Mouse (Mus musculus) midbrain, embryonic 13.5 days (tissue): ENCODE measurements around the gene Olfr311. TPM values are rescaled to one million over a fixed set of nuclear protein-coding genes. Genes with fewer than 3 reads are reported as not detected.
"Not testable (repeated sequence)": the region's sequence is repeated elsewhere in the genome, so short reads cannot be mapped to it uniquely, and the experiment has no call there.

ENCODE experiments used
- ATAC-seq: fragments of 200-750 bp; cut with Nextera tagmentation; 2 replicates; pipeline ENCODE4 v1.8.0; 2017; ENCODE audit warnings: mild to moderate bottlenecking, moderate TSS enrichment, moderate library complexity
- H3K27ac ChIP-seq: fragments of 300-500 bp; sonication (generic); 2 replicates; pipeline ENCODE4 v1.5.1; 2015; ENCODE audit warnings: inconsistent platforms, mild to moderate bottlenecking, moderate library complexity
- H3K27me3 ChIP-seq: fragments of 300-500 bp; sonication (generic); 2 replicates; pipeline ENCODE4 v1.6.1; 2015; ENCODE audit warnings: mild to moderate bottlenecking, inconsistent platforms
- H3K36me3 ChIP-seq: fragments of 300-500 bp; sonication (generic); 2 replicates; pipeline ENCODE4 v1.6.1; 2015; ENCODE audit warnings: mild to moderate bottlenecking, inconsistent platforms
- H3K4me1 ChIP-seq: fragments of 300-500 bp; sonication (generic); replicated peaks from 2 replicates; pipeline ENCODE4 v1.6.1; 2015; ENCODE audit warnings: inconsistent platforms
- H3K4me2 ChIP-seq: fragments of 300-500 bp; sonication (generic); replicated peaks from 2 replicates; pipeline ENCODE4 v1.6.1; 2015; ENCODE audit warnings: moderate library complexity, mild to moderate bottlenecking, inconsistent platforms
- H3K4me3 ChIP-seq: fragments of 300-500 bp; sonication (generic); replicated peaks from 2 replicates; pipeline ENCODE4 v1.5.1; 2015; ENCODE audit warnings: mild to moderate bottlenecking, inconsistent platforms
- H3K9ac ChIP-seq: fragments of 300-500 bp; sonication (generic); replicated peaks from 2 replicates; pipeline ENCODE4 v1.6.1; 2015; ENCODE audit warnings: mild to moderate bottlenecking, inconsistent platforms
- H3K9me3 ChIP-seq: fragments of 300-500 bp; sonication (generic); 2 replicates; pipeline ENCODE4 v1.6.1; 2016; ENCODE audit warnings: mild to moderate bottlenecking, inconsistent platforms
- WGBS: fragments of 180-500 bp; shearing (Covaris S2); methylation state at CpG from one replicate; pipeline ENCODE4 v1.1.7; 2015; 5-methylcytosine and 5-hydroxymethylcytosine counted together
- polyA plus RNA-seq: library from polyadenylated mRNA; unstranded; fragments of >200 nt; fragmentation: Nextera tagmentation; extraction: Ambion mirVana; gene quantifications from 2 replicates; pipeline ENCODE4 v1.2.1, GENCODE M21; 2015

The Olfr311 gene
- polyA plus RNA-seq = not detected in 2 replicates

DNA sequence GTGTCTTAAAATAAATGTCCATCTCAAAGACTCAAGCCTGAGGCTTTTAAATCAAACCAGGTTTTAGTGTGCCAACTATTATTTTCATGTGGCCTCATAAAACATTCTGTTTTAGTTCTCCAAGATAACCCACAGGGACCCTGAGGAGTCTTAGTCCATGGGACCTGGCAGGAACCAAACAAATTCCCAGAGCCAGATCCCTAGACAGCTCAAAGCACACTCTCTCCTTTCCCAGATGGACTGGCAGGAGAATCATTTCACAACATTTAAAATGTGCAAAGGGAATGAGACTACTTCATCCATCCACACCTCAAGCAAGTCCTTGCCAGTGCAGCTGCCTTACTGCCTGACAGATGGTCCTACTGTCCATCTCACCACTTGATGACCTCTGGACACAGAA, at the start of gene Olfr311:
Gene Olfr311 (plus strand): TSS at position 301 of the 400 bp plus-strand sequence.
- H3K36me3 ChIP-seq, H3K9me3 ChIP-seq, ATAC-seq, H3K27me3 ChIP-seq, H3K4me3 ChIP-seq, H3K4me2 ChIP-seq, H3K9ac ChIP-seq, H3K27ac ChIP-seq, H3K4me1 ChIP-seq: not testable (repeated sequence)

DNA sequence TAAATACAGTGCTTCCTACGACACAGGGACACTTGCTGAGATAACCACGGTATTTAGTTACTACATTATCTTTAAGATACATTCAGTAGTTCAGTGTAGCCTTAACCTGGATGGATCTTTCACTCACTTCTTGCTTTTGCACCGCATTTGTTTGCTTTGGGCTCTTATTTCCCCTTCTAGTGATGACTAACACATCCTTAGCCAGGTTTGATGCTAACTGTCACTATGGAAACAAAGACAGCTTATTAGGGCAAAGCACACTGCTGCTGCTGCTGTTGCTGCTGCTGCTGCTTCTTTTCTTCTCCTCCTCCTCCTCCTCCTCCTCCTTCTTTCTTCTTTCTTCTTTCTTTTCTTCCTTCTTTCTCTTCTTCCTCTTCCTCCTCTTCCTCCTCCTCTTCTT, 49.5 kb upstream of the Olfr311 start:
- no peak for ATAC-seq
- H3K4me3 ChIP-seq = no peak overlapping the region
- H3K27ac ChIP-seq = peak overlapping the region; percentile 14; the same call in 1 of the 2 replicates
- peaks cover 10% of the 10 kb centered on the region for H3K4me1 ChIP-seq
- 0 out of 2 replicates have a peak overlapping the region, but pooled peaks have one; percentile 17 for H3K4me2 ChIP-seq
- H3K36me3 ChIP-seq = no peaks in the 10 kb centered on the region
- H3K27me3 ChIP-seq = no peaks in the 10 kb centered on the region
- 20% methylated on average over 3 of the region's 3 CpGs for WGBS
- no peaks in the 10 kb centered on the region for H3K9me3 ChIP-seq
- 0 out of 2 replicates have a peak overlapping the region, but pooled peaks have one; percentile 28 for H3K9ac ChIP-seq

DNA sequence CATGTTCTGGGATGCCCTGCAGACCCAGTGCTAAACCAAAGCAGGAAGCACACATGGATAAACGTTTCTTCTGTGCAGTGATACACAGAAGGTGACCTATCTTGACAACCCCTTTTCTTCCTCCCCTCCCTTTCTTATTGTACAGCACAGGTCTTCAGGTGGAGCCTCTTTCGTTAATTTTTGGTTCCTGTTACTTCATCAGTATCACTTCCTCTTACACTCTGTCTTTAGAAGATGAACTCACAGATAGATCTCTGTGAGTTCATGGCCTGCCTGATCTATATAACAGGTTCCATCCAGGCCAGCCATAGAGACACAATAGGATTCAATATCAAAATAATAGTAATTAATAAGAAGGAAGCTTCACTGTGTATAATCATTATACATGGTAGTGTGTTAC, 49.0 kb upstream of the Olfr311 start:
- no peak for ATAC-seq

DNA sequence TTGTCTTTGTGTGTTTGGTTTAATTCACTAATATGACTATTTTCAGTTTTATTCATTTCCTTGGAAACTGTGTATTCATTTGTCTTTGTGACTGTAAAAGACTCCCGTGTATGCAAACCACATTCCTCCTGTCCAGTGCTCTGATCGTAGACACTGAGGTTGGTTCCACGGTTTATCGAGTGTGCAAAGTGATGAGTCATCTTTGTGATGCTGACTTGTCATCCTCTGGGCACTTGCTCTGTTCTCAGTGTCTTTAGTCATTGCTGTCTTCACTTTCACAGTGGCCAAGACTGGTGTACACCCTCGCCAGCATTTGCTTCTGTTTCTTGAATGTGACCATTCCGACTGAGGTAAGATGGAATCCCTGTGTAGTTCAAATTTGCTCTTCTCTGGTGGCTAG, 48.4 kb upstream of the Olfr311 start:
- Histone ChIP-seq H3K27ac (no peak overlapping the region), H3K27me3 (no peaks in the 10 kb centered on the region), H3K4me3 (no peak overlapping the region), H3K9ac (no peak overlapping the region), H3K4me2 (no peak overlapping the region), H3K9me3 (no peaks in the 10 kb centered on the region), H3K36me3 (no peaks in the 10 kb centered on the region), H3K4me1 (peaks cover 10% of the 10 kb centered on the region)
- WGBS = 88% methylated on average over 6 of the region's 6 CpGs
- no peak for ATAC-seq

More for the DNA sequence above, 49.0 kb upstream of the Olfr311 start:
- Histone ChIP-seq H3K4me3 (no peak overlapping the region), H3K9me3 (no peaks in the 10 kb centered on the region), H3K27me3 (no peaks in the 10 kb centered on the region), H3K9ac (no peak overlapping the region), H3K4me1 (peaks cover 10% of the 10 kb centered on the region), H3K36me3 (no peaks in the 10 kb centered on the region), H3K4me2 (no peak overlapping the region), H3K27ac (no peak overlapping the region)
- WGBS = 63% methylated on average over 2 of the region's 2 CpGs

GRCm38 (mm10) chr11:58795856-58796255, 43.2 kb upstream of the Olfr311 start:
- ATAC-seq = no peak
- 92% methylated on average over 2 of the region's 2 CpGs for WGBS
- Histone ChIP-seq H3K4me2 (no peak overlapping the region), H3K4me1 (no peaks in the 10 kb centered on the region), H3K4me3 (no peak overlapping the region), H3K27ac (no peak overlapping the region), H3K9me3 (no peaks in the 10 kb centered on the region), H3K27me3 (no peaks in the 10 kb centered on the region), H3K9ac (no peak overlapping the region), H3K36me3 (no peaks in the 10 kb centered on the region)

DNA sequence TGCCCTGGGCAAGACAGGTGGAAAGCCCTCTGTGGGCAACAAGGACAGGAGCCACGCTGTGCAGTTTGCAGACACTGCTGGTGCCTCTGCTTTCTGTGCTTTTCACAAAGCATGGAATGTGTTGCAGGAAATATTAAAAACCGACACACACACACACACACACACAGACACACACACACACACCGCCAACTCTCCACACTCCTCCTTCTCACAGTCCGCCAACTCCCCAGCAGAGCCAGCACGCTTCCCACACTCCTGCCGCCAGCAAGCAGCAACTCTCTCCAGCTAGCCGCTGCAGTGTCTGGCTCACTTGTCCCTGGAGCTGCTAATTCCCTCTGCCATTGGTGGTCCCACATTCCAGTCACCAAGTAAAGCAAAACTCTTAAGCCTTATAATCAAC, 42.2 kb upstream of the Olfr311 start:
- H3K27ac ChIP-seq = no peak overlapping the region
- peaks cover 8% of the 10 kb centered on the region for H3K4me1 ChIP-seq
- no peaks in the 10 kb centered on the region for H3K36me3 ChIP-seq
- no peak for ATAC-seq
- no peaks in the 10 kb centered on the region for H3K27me3 ChIP-seq
- H3K4me2 ChIP-seq = no peak overlapping the region
- H3K9me3 ChIP-seq = no peaks in the 10 kb centered on the region
- 81% methylated on average over 7 of the region's 7 CpGs for WGBS
- no peak overlapping the region for H3K9ac ChIP-seq
- H3K4me3 ChIP-seq = no peak overlapping the region

GRCm38 (mm10) chr11:58799747-58800146, 39.3 kb upstream of the Olfr311 start:
- H3K27me3 ChIP-seq = no peaks in the 10 kb centered on the region
- H3K36me3 ChIP-seq = no peaks in the 10 kb centered on the region
- no peak overlapping the region for H3K27ac ChIP-seq
- no peak overlapping the region for H3K9ac ChIP-seq
- H3K4me2 ChIP-seq = no peak overlapping the region
- no peak overlapping the region for H3K4me3 ChIP-seq
- ATAC-seq = no peak
- H3K4me1 ChIP-seq = peaks cover 14% of the 10 kb centered on the region
- WGBS = 86% methylated on average over 5 of the region's 5 CpGs
- no peaks in the 10 kb centered on the region for H3K9me3 ChIP-seq

- no peak within 1 kb of the TSS for H3K27ac ChIP-seq
- peak; percentile 82 for ATAC-seq
- H3K4me2 ChIP-seq = peak within 1 kb of the TSS; percentile 41
- no peak within 1 kb of the TSS for H3K4me3 ChIP-seq
- 30% methylated on average over 14 of the region's 14 CpGs for WGBS
- peaks cover 14% of the 10 kb centered on the region for H3K4me1 ChIP-seq
- H3K9ac ChIP-seq = 0 out of 2 replicates have a peak within 1 kb of the TSS, but pooled peaks have one; percentile 4
- H3K9me3 ChIP-seq = no peaks in the 10 kb centered on the region
- no peaks in the 10 kb centered on the region for H3K36me3 ChIP-seq
- H3K27me3 ChIP-seq = no peaks in the 10 kb centered on the region
Observed at GRCm38 (mm10) chr11:58801558-58802228, 37.4 kb upstream of the Olfr311 start, which contains the start of gene Fam183b. Fam183b (minus strand) TSS chr11:58801960.

DNA sequence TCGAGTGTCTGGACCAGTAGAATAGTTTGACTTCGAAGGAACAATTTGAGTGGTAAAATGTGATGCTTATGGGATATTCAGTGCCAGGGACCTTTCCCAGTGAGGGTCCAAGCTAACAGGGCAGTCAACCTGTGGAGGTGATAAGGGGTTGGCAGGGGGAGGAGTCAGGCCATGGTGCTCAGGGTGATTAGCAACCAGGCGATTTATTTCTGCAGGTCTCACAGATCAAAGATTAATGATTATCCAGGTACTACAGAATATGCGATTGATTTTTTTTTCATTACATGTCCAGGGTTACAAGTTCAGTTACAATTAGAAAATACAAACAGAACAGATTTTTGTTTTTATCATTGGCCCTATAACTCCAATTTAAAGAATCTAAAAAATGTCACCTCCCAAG, 35.2 kb upstream of the Olfr311 start:
- H3K9ac ChIP-seq = no peak overlapping the region
- no peaks in the 10 kb centered on the region for H3K9me3 ChIP-seq
- H3K4me2 ChIP-seq = no peak overlapping the region
- H3K36me3 ChIP-seq = no peaks in the 10 kb centered on the region
- 82% methylated on average over 4 of the region's 4 CpGs for WGBS
- no peak overlapping the region for H3K4me3 ChIP-seq
- H3K27ac ChIP-seq = no peak overlapping the region
- no peak for ATAC-seq
- no peaks in the 10 kb centered on the region for H3K27me3 ChIP-seq
- H3K4me1 ChIP-seq = peaks cover 14% of the 10 kb centered on the region

DNA sequence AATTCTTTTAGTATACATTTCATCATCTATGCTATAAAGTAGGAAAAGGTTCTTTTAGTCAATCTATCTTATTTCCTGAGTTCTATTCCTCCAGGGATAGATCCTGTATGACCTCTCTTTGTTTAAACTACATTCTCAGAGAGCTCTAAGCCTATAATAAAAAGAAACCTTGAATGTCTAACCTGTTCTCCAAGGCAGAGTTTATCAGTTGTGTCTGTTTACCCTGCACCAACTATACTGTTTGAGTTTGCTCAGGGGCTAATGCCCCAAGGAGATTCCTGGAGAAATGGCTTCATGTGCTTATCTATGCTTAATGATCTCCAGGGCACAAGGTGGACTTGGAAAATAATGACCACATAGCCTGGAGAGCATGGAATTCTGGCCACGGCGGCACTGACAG, 34.7 kb upstream of the Olfr311 start:
- H3K9me3 ChIP-seq = no peaks in the 10 kb centered on the region
- no peaks in the 10 kb centered on the region for H3K36me3 ChIP-seq
- H3K4me1 ChIP-seq = peaks cover 14% of the 10 kb centered on the region
- WGBS = 85% methylated on average over 2 of the region's 2 CpGs
- no peak overlapping the region for H3K4me3 ChIP-seq
- H3K27me3 ChIP-seq = no peaks in the 10 kb centered on the region
- no peak overlapping the region for H3K4me2 ChIP-seq
- no peak overlapping the region for H3K9ac ChIP-seq
- H3K27ac ChIP-seq = no peak overlapping the region
- ATAC-seq = no peak

DNA sequence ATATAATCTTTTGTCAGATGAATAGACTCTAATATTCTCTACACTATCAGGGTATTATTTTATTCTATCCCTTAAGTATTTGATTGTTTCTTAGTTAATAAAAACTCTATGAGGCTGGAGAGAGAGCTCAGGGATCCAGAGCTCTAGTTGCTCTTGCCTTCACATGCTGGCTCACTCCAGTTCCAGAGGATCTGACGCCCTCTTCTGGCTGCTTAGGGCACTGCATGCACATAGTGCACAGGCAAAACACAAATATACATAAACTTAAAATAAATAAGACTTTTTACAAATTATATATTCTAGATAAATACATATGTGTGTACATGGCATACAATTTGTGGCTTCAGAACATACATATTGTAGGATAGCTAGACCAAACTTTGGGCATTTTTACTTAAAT, 27.1 kb upstream of the Olfr311 start:
- H3K27ac ChIP-seq = no peak overlapping the region
- H3K27me3 ChIP-seq = no peaks in the 10 kb centered on the region
- no peaks in the 10 kb centered on the region for H3K9me3 ChIP-seq
- no peaks in the 10 kb centered on the region for H3K36me3 ChIP-seq
- no peaks in the 10 kb centered on the region for H3K4me1 ChIP-seq
- no peak overlapping the region for H3K9ac ChIP-seq
- no peak overlapping the region for H3K4me3 ChIP-seq
- H3K4me2 ChIP-seq = no peak overlapping the region
- WGBS = 8% methylated on average over 1 of the region's 1 CpGs
- ATAC-seq = no peak

- H3K9me3 ChIP-seq, H3K9ac ChIP-seq, H3K4me3 ChIP-seq, H3K27ac ChIP-seq, H3K4me2 ChIP-seq, ATAC-seq, H3K4me1 ChIP-seq, H3K27me3 ChIP-seq, H3K36me3 ChIP-seq: not testable (repeated sequence)
- WGBS = 63% methylated on average over 1 of the region's 1 CpGs
Observed at GRCm38 (mm10) chr11:58814700-58815099, 24.4 kb upstream of the Olfr311 start, which contains the start of gene Olfr313. Olfr313 (plus strand) TSS chr11:58815000.

DNA sequence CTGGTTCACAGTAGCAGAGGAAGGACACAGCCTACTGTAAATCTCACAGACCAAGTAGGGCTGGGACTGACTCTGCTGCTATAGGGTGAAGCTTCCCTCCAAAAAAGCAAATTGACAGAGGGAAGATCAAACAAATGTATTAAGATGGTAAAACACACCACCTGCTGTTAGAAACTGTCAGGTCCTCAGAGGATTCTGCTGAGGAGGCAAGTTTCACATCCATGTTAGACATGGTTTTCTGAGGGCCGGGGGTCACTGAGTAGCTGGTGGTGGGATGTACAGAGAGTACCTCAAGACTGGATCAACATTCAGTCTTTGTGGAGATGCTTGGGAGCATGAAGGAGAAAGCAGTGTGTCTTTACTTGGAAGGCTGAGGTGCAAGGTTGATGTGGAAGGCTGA, 23.4 kb upstream of the Olfr311 start:
- Histone ChIP-seq H3K27me3 (no peaks in the 10 kb centered on the region), H3K9me3 (no peaks in the 10 kb centered on the region), H3K4me1 (no peaks in the 10 kb centered on the region), H3K4me2 (no peak overlapping the region), H3K27ac (no peak overlapping the region), H3K36me3 (no peaks in the 10 kb centered on the region), H3K4me3 (no peak overlapping the region), H3K9ac (no peak overlapping the region)
- ATAC-seq = no peak
- 97% methylated on average over 1 of the region's 1 CpGs for WGBS
